25 mouse cellular contexts compared by ENCODE assay signal in the genomic region with DNA sequence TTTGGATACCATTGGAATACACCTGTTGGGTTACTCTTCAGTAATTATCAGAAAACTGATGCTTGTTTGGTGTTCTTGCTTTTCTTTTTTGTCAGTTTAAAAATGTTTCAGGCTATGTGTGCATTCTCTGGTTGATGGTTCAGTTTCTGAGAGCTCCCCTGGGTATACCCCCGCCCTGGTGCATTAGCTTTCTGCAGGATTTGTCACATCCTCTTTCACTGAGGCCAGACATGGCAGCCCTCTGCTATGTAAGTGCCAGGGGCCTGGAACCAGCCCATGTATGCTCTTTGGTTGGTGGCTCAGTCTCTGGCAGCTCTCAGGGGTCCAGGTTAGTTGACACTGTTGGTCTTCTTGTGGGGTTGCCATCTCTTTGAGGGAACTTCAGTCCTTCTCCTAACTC.
"Had no signal": no experiment of that assay in that cellular context is flagged by ENCODE, and none has a peak within 500 bp of the region (broad histone marks: within the 10 kb centered on the region; RNA-seq: fewer than 3 reads in every experiment).

No protein-coding gene starts in this region.

- H3K4me1 ChIP-seq: hindbrain, embryonic 10.5 days; hindbrain, embryonic 12.5 days; intestine, embryonic 15.5 days; limb, embryonic 12.5 days had no signal

- H3K4me3 ChIP-seq: gastrocnemius, adult 2 months; heart, embryonic 10.5 days; heart, embryonic 12.5 days; hindbrain, embryonic 10.5 days; hindbrain, embryonic 12.5 days; intestine, embryonic 15.5 days; limb, embryonic 12.5 days; liver, embryonic 13.5 days had no signal

- H3K4me2 ChIP-seq: heart, embryonic 12.5 days; hindbrain, embryonic 12.5 days; hindbrain, embryonic 14.5 days; intestine, embryonic 15.5 days; limb, embryonic 12.5 days; liver, embryonic 11.5 days; liver, embryonic 13.5 days had no signal

- ATAC-seq: hindbrain, embryonic 16.5 days; inflammation-experienced regulatory T-cells, adult 6 months; intestine, embryonic 15.5 days; intestine, postnatal 0 days had no signal

- H3K27me3 ChIP-seq: heart, embryonic 12.5 days; hindbrain, embryonic 12.5 days; intestine, embryonic 15.5 days; limb, embryonic 12.5 days; liver, embryonic 13.5 days had no signal

- DNase-seq: gastrocnemius, adult 2 months; gastrocnemius, postnatal 10 days; gastrocnemius, postnatal 25 days; heart, postnatal 10 days; heart, postnatal 4 days; kidney, adult 18-20 months; kidney, adult 8-10 months; kidney, postnatal 14 days; kidney, postnatal 36 days; layer of hippocampus, adult 9-11 months; layer of hippocampus, postnatal 36 days; left cerebral cortex, postnatal 4 days; liver; liver, embryonic 13.5 days had no signal

- H3K9me3 ChIP-seq: heart, embryonic 10.5 days; heart, embryonic 12.5 days; hindbrain, embryonic 10.5 days; hindbrain, embryonic 12.5 days; intestine, embryonic 15.5 days; limb, embryonic 12.5 days; liver, embryonic 13.5 days had no signal

- H3K36me3 ChIP-seq: hindbrain, embryonic 10.5 days; hindbrain, embryonic 12.5 days; intestine, embryonic 15.5 days; limb, embryonic 12.5 days; liver, embryonic 13.5 days had no signal

- H3K27ac ChIP-seq: gastrocnemius, adult 2 months; heart, embryonic 10.5 days; hindbrain, embryonic 10.5 days; hindbrain, embryonic 12.5 days; hindbrain, embryonic 14.5 days; intestine, embryonic 15.5 days; limb, embryonic 12.5 days; liver, embryonic 13.5 days had no signal

- H3K9ac ChIP-seq: heart, embryonic 12.5 days; hindbrain, embryonic 12.5 days; hindbrain, embryonic 14.5 days; intestine, embryonic 15.5 days; limb, embryonic 12.5 days; liver, embryonic 13.5 days had no signal
